Mouse (Mus musculus): ENCODE measurements around the gene Ttc28.

- TF ChIP-seq CTCF (IDR thresholded peaks at IDR 0.05; ENCODE audit: control insufficient read depth, insufficient read depth, low read length) = no peak
- no peak for TF ChIP-seq POLR2A (IDR thresholded peaks at IDR 0.05; ENCODE audit: borderline replicate concordance, control insufficient read depth, low read depth, low read length)
Observed at GRCm38 (mm10) chr5:110889945-110890344, 10.3 kb downstream of the Ttc28 start.
